Mouse (Mus musculus): ENCODE results near the gene Elovl7. TPM values are rescaled to one million over a fixed set of nuclear protein-coding genes. Genes with fewer than 3 reads are reported as not detected.
A peak's percentile ranks its signal among the peaks of the same experiment; 100 is the strongest.

Gene Elovl7
- total and polyA plus RNA-seq, 2 experiments from 2014 or later = 2.6 to 2.9 TPM

DNA sequence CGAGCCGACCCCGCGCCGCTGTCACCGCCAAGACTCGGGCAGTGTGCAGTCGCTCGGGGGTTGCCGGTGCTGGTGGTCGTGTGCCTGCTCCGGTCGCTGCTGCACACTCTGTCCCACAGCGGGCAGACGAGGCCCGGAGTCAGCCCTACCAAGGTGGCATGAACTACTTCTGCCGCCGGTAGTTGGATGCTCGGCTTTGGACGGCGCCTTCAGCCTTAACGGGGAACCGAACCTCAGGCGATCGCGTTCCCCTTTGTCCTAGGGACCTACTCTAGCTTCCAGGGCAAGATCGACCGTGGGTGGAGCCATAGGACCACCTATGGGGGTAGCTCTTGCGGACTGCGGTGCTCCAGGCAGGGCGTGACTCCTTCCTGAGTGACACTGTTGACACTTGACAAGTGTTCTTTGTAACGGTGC is 102.3 kb downstream of the Elovl7 start:
- WGBS = 3% methylated on average over 32 of the region's 32 CpGs
- Histone ChIP-seq H3K27me3 (ENCODE audit: insufficient read depth, low read length) (no peaks in the 10 kb centered on the region), H3K27ac (ENCODE audit: low read depth, low read length) (no peak overlapping the region), H3K4me1 (ENCODE audit: insufficient read depth) (0 out of 2 replicates have a peak, but pooled peaks cover 4% of the 10 kb centered on the region), H3K4me2 (ENCODE audit: low read depth) (peak overlapping the region; percentile 98), H3K9ac (0 out of 2 replicates have a peak overlapping the region, but pooled peaks have one; percentile 56), H3K4me3 (ENCODE audit: low read depth, low read length) (peak overlapping the region; percentile 63), H3K36me3 (ENCODE audit: insufficient read depth) (no peaks in the 10 kb centered on the region), H3K9me3 (ENCODE audit: low read length) (no peaks in the 10 kb centered on the region)
- ATAC-seq (peak; percentile 14; the same call in 1 of the 2 replicates), DNase-seq (no peak)
- no peak for TF ChIP-seq CTCF (IDR thresholded peaks at IDR 0.05; ENCODE audit: low read depth)

DNA sequence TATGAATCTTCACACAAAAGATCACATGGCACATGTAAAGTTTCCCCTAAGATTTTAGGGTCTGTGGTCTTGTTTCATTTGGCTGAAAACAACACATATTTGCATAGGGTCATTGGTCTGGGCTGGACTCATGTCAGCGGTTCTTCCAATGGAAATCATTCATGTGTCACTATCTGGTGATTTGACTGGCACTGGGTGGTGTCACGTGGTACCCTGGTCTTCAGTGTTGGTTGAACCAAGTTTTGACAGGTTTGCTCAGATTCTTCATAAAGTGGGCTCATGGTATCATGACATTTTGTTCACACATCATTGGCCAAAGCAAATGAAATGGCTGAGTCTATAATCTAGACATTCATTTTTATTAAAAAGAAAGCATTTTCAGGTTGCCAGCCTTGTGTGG is 103.2 kb downstream of the Elovl7 start:
- no peak for TF ChIP-seq CTCF (IDR thresholded peaks at IDR 0.05; ENCODE audit: low read depth)
- DNase-seq = no peak
- no peaks in the 10 kb centered on the region for H3K9me3 ChIP-seq (ENCODE audit: low read length)
- no peak overlapping the region for H3K27ac ChIP-seq (ENCODE audit: low read depth, low read length)
- no peak for ATAC-seq
- no peaks in the 10 kb centered on the region for H3K27me3 ChIP-seq (ENCODE audit: insufficient read depth, low read length)
- WGBS = 87% methylated on average over 2 of the region's 2 CpGs
- H3K4me1 ChIP-seq (ENCODE audit: insufficient read depth) = 0 out of 2 replicates have a peak, but pooled peaks cover 4% of the 10 kb centered on the region
- no peak overlapping the region for H3K4me2 ChIP-seq (ENCODE audit: low read depth)
- H3K4me3 ChIP-seq (ENCODE audit: low read depth, low read length) = no peak overlapping the region
- H3K9ac ChIP-seq = no peak overlapping the region
- H3K36me3 ChIP-seq (ENCODE audit: insufficient read depth) = no peaks in the 10 kb centered on the region

GRCm38 (mm10) chr13:108319028-108319427 is 104.8 kb downstream of the Elovl7 start:
- Histone ChIP-seq H3K4me3 (ENCODE audit: low read depth, low read length) (no peak overlapping the region), H3K36me3 (ENCODE audit: insufficient read depth) (no peaks in the 10 kb centered on the region), H3K27me3 (ENCODE audit: insufficient read depth, low read length) (no peaks in the 10 kb centered on the region), H3K9ac (no peak overlapping the region), H3K27ac (ENCODE audit: low read depth, low read length) (no peak overlapping the region), H3K9me3 (ENCODE audit: low read length) (no peaks in the 10 kb centered on the region), H3K4me2 (ENCODE audit: low read depth) (no peak overlapping the region), H3K4me1 (ENCODE audit: insufficient read depth) (0 out of 2 replicates have a peak, but pooled peaks cover 4% of the 10 kb centered on the region)
- ATAC-seq = no peak
- 96% methylated on average over 8 of the region's 8 CpGs for WGBS
- TF ChIP-seq CTCF (IDR thresholded peaks at IDR 0.05; ENCODE audit: low read depth) = no peak
- no peak for DNase-seq

GRCm38 (mm10) chr13:108320216-108320615 is 106.0 kb downstream of the Elovl7 start:
- no peaks in the 10 kb centered on the region for H3K27me3 ChIP-seq (ENCODE audit: insufficient read depth, low read length)
- H3K27ac ChIP-seq (ENCODE audit: low read depth, low read length) = no peak overlapping the region
- no peaks in the 10 kb centered on the region for H3K9me3 ChIP-seq (ENCODE audit: low read length)
- no peaks in the 10 kb centered on the region for H3K36me3 ChIP-seq (ENCODE audit: insufficient read depth)
- no peak overlapping the region for H3K4me3 ChIP-seq (ENCODE audit: low read depth, low read length)
- ATAC-seq (no peak), DNase-seq (no peak)
- WGBS = 88% methylated on average over 8 of the region's 8 CpGs
- no peak overlapping the region for H3K4me2 ChIP-seq (ENCODE audit: low read depth)
- 0 out of 2 replicates have a peak, but pooled peaks cover 4% of the 10 kb centered on the region for H3K4me1 ChIP-seq (ENCODE audit: insufficient read depth)
- no peak for TF ChIP-seq CTCF (IDR thresholded peaks at IDR 0.05; ENCODE audit: low read depth)
- no peak overlapping the region for H3K9ac ChIP-seq

GRCm38 (mm10) chr13:108322466-108322865 is 108.3 kb downstream of the Elovl7 start:
- no peak for DNase-seq
- H3K4me2 ChIP-seq (ENCODE audit: low read depth) = no peak overlapping the region
- no peak overlapping the region for H3K9ac ChIP-seq
- no peak overlapping the region for H3K27ac ChIP-seq (ENCODE audit: low read depth, low read length)
- no peak overlapping the region for H3K4me3 ChIP-seq (ENCODE audit: low read depth, low read length)
- H3K9me3 ChIP-seq (ENCODE audit: low read length) = no peaks in the 10 kb centered on the region
- H3K4me1 ChIP-seq (ENCODE audit: insufficient read depth) = no peaks in the 10 kb centered on the region
- no peaks in the 10 kb centered on the region for H3K36me3 ChIP-seq (ENCODE audit: insufficient read depth)
- no peak for TF ChIP-seq CTCF (IDR thresholded peaks at IDR 0.05; ENCODE audit: low read depth)
- 97% methylated on average over 2 of the region's 2 CpGs for WGBS
- no peak for ATAC-seq
- no peaks in the 10 kb centered on the region for H3K27me3 ChIP-seq (ENCODE audit: insufficient read depth, low read length)

DNA sequence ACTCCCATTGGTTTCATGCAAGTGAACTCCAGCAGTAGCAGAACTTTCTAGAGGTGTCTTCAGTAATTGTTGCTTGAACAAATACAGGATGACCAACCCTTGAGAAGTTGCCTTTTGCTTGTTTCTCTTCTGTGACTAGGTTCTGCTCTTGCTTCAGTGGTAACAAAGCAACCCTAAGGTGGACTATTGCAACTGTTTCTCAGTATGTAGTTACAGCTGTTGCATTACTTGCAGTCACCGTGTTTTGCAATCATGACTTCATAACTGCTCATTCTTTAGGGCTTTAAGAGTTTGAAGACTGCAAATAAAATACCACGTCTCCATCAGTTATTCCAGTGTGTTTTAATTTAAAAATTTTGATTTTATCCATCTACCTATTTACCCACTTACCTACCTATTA is 109.1 kb downstream of the Elovl7 start:
- ATAC-seq = no peak
- Histone ChIP-seq H3K27ac (ENCODE audit: low read depth, low read length) (no peak overlapping the region), H3K4me2 (ENCODE audit: low read depth) (no peak overlapping the region), H3K9me3 (ENCODE audit: low read length) (no peaks in the 10 kb centered on the region), H3K9ac (no peak overlapping the region), H3K4me3 (ENCODE audit: low read depth, low read length) (no peak overlapping the region), H3K27me3 (ENCODE audit: insufficient read depth, low read length) (no peaks in the 10 kb centered on the region), H3K36me3 (ENCODE audit: insufficient read depth) (no peaks in the 10 kb centered on the region), H3K4me1 (ENCODE audit: insufficient read depth) (no peaks in the 10 kb centered on the region)
- no peak for TF ChIP-seq CTCF (IDR thresholded peaks at IDR 0.05; ENCODE audit: low read depth)
- 92% methylated on average over 2 of the region's 2 CpGs for WGBS
- no peak for DNase-seq

GRCm38 (mm10) chr13:108323866-108324829 is 109.9 kb downstream of the Elovl7 start:
- no peaks in the 10 kb centered on the region for H3K4me1 ChIP-seq (ENCODE audit: insufficient read depth)
- H3K36me3 ChIP-seq (ENCODE audit: insufficient read depth) = no peaks in the 10 kb centered on the region
- no peaks in the 10 kb centered on the region for H3K9me3 ChIP-seq (ENCODE audit: low read length)
- TF ChIP-seq CTCF (IDR thresholded peaks at IDR 0.05; ENCODE audit: low read depth) = no peak
- DNase-seq = no peak
- no peak overlapping the region for H3K9ac ChIP-seq
- no peak overlapping the region for H3K4me3 ChIP-seq (ENCODE audit: low read depth, low read length)
- 92% methylated on average over 22 of the region's 22 CpGs for WGBS
- no peak overlapping the region for H3K27ac ChIP-seq (ENCODE audit: low read depth, low read length)
- no peak overlapping the region for H3K4me2 ChIP-seq (ENCODE audit: low read depth)
- ATAC-seq = no peak
- no peaks in the 10 kb centered on the region for H3K27me3 ChIP-seq (ENCODE audit: insufficient read depth, low read length)
